Mouse (Mus musculus): ENCODE measurements around the gene Cep97. TPM values are rescaled to one million over a fixed set of nuclear protein-coding genes. Genes with fewer than 3 reads are reported as not detected.

The Cep97 gene
- polyA plus RNA-seq, 1 experiment = 20.6 TPM

GRCm38 (mm10) chr16:55938761-55939160, 4.1 kb upstream of the Cep97 start:
- no peaks in the 10 kb centered on the region for H3K36me3 ChIP-seq (ENCODE audit: control insufficient read depth, insufficient read depth, low read length, poor library complexity, severe bottlenecking)
- H3K9ac ChIP-seq (ENCODE audit: low read depth, poor library complexity, severe bottlenecking) = no peak overlapping the region
- no peak overlapping the region for H3K27ac ChIP-seq (ENCODE audit: insufficient read depth, low read length)
- no peak for TF ChIP-seq CTCF (IDR thresholded peaks at IDR 0.05; ENCODE audit: low read depth, low read length)
- TF ChIP-seq POLR2A (IDR thresholded peaks at IDR 0.05; ENCODE audit: insufficient read depth, low read length) = no peak
- TF ChIP-seq EP300 (IDR thresholded peaks at IDR 0.05; ENCODE audit: insufficient read depth, low read depth, low read length) = no peak
- no peaks in the 10 kb centered on the region for H3K9me3 ChIP-seq (replicated peaks; ENCODE audit: control insufficient read depth, insufficient read depth, low read length, poor library complexity, severe bottlenecking)
- no peaks in the 10 kb centered on the region; the same call in 1 of the 2 replicates for H3K27me3 ChIP-seq (ENCODE audit: control insufficient read depth, insufficient read depth, low read length, poor library complexity, severe bottlenecking)
- H3K4me1 ChIP-seq (ENCODE audit: control insufficient read depth, insufficient read depth, low read length) = no peaks in the 10 kb centered on the region
- H3K4me3 ChIP-seq (ENCODE audit: low read depth, low read length) = no peak overlapping the region

DNA sequence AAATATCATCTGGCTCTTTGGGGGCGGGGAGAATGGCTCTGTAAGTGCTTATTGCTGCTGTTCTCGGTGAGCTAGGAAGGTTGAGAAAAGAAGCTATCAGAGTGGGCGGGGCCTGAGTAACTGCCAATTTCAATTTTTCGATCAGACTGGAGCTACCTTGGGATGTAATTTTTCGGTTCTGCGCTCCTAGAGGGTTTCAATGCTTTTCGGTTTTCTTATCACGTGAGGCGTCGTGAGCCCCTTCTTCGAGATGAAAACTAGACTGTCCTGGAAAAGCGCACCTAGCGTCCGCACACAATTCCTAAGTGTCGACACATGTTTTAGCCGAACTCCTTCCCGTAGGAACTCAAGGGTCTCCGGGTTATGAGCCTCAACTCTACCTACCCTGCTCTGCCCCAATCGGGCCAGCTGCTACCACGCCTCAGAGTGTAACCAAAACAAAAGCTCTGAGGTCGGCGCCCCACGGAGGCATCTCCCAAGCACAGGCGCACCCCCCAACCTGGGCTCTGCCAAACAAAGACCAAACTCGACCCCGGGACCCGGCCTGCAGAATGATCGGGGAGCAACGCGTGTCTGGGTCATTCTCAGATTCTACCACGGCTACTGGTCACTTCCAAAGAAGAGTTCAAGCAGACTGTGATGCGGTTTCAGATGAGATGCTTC, 843 bp downstream of the Cep97 start:
- no peaks in the 10 kb centered on the region for H3K9me3 ChIP-seq (replicated peaks; ENCODE audit: control insufficient read depth, insufficient read depth, low read length, poor library complexity, severe bottlenecking)
- no peak overlapping the region for H3K27ac ChIP-seq (ENCODE audit: insufficient read depth, low read length)
- no peak for TF ChIP-seq CTCF (IDR thresholded peaks at IDR 0.05; ENCODE audit: low read depth, low read length)
- TF ChIP-seq EP300 (IDR thresholded peaks at IDR 0.05; ENCODE audit: insufficient read depth, low read depth, low read length) = no peak
- TF ChIP-seq POLR2A (IDR thresholded peaks at IDR 0.05; ENCODE audit: insufficient read depth, low read length) = no peak
- no peaks in the 10 kb centered on the region for H3K27me3 ChIP-seq (ENCODE audit: control insufficient read depth, insufficient read depth, low read length, poor library complexity, severe bottlenecking)
- peak overlapping the region; percentile 71 for H3K9ac ChIP-seq (ENCODE audit: low read depth, poor library complexity, severe bottlenecking)
- no peaks in the 10 kb centered on the region for H3K4me1 ChIP-seq (ENCODE audit: control insufficient read depth, insufficient read depth, low read length)
- no peaks in the 10 kb centered on the region for H3K36me3 ChIP-seq (ENCODE audit: control insufficient read depth, insufficient read depth, low read length, poor library complexity, severe bottlenecking)
- H3K4me3 ChIP-seq (ENCODE audit: low read depth, low read length) = peak overlapping the region; percentile 84

DNA sequence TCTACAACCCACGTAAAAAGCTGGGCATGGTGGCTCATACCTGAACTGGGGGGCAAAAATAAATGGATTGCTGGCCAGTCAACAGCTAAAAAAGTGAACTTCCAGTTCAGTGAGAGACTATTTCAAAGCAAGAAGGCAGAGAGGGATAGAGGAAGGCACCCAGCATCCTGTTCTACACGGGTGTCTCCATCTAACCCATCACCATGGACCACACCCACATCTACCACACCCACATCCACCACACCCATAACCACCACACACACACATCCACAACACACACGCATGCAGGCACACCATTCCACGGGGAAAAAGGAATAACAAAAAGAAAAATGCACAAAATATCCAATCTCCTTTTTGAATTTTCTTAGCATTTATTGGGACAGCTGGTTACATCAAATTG, 10.6 kb downstream of the Cep97 start:
- Histone ChIP-seq H3K4me1 (ENCODE audit: control insufficient read depth, insufficient read depth, low read length) (no peaks in the 10 kb centered on the region), H3K9ac (ENCODE audit: low read depth, poor library complexity, severe bottlenecking) (no peak overlapping the region), H3K9me3 (replicated peaks; ENCODE audit: control insufficient read depth, insufficient read depth, low read length, poor library complexity, severe bottlenecking) (no peaks in the 10 kb centered on the region), H3K36me3 (ENCODE audit: control insufficient read depth, insufficient read depth, low read length, poor library complexity, severe bottlenecking) (no peaks in the 10 kb centered on the region), H3K27me3 (ENCODE audit: control insufficient read depth, insufficient read depth, low read length, poor library complexity, severe bottlenecking) (no peaks in the 10 kb centered on the region), H3K4me3 (ENCODE audit: low read depth, low read length) (no peak overlapping the region), H3K27ac (ENCODE audit: insufficient read depth, low read length) (no peak overlapping the region)
- no peak for TF ChIP-seq POLR2A (IDR thresholded peaks at IDR 0.05; ENCODE audit: insufficient read depth, low read length)
- TF ChIP-seq CTCF (IDR thresholded peaks at IDR 0.05; ENCODE audit: low read depth, low read length) = no peak
- no peak for TF ChIP-seq EP300 (IDR thresholded peaks at IDR 0.05; ENCODE audit: insufficient read depth, low read depth, low read length)

GRCm38 (mm10) chr16:55922079-55922478, 12.6 kb downstream of the Cep97 start:
- Histone ChIP-seq H3K9me3 (replicated peaks; ENCODE audit: control insufficient read depth, insufficient read depth, low read length, poor library complexity, severe bottlenecking) (no peaks in the 10 kb centered on the region), H3K9ac (ENCODE audit: low read depth, poor library complexity, severe bottlenecking) (no peak overlapping the region), H3K4me3 (ENCODE audit: low read depth, low read length) (no peak overlapping the region), H3K4me1 (ENCODE audit: control insufficient read depth, insufficient read depth, low read length) (no peaks in the 10 kb centered on the region), H3K27ac (ENCODE audit: insufficient read depth, low read length) (no peak overlapping the region), H3K27me3 (ENCODE audit: control insufficient read depth, insufficient read depth, low read length, poor library complexity, severe bottlenecking) (no peaks in the 10 kb centered on the region), H3K36me3 (ENCODE audit: control insufficient read depth, insufficient read depth, low read length, poor library complexity, severe bottlenecking) (peaks cover 2% of the 10 kb centered on the region; the same call in 1 of the 2 replicates)
- TF ChIP-seq EP300 (IDR thresholded peaks at IDR 0.05; ENCODE audit: insufficient read depth, low read depth, low read length) (no peak), POLR2A (IDR thresholded peaks at IDR 0.05; ENCODE audit: insufficient read depth, low read length) (no peak), CTCF (IDR thresholded peaks at IDR 0.05; ENCODE audit: low read depth, low read length) (no peak)

DNA sequence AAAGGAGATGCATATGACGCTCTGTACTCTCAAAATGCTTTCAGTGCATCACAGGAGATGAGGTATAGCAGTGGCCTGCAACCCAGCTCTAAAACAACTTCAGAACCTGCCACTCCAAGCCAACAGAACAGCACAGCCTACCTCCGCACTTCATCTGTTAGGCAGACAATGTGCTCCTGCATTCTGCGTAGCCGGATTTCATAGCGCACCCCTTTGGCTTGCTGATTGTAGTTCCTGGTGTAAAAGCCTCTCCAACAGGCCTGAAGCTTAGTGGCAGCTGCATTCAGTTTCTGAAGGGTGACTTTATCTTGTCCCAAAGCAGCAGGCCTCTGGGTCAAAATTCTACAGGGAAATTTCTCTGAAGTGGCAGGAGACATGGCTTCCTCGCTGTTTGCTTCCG, 19.9 kb downstream of the Cep97 start:
- Histone ChIP-seq H3K9me3 (replicated peaks; ENCODE audit: control insufficient read depth, insufficient read depth, low read length, poor library complexity, severe bottlenecking) (no peaks in the 10 kb centered on the region), H3K4me1 (ENCODE audit: control insufficient read depth, insufficient read depth, low read length) (no peaks in the 10 kb centered on the region), H3K36me3 (ENCODE audit: control insufficient read depth, insufficient read depth, low read length, poor library complexity, severe bottlenecking) (peaks cover 2% of the 10 kb centered on the region; the same call in 1 of the 2 replicates), H3K9ac (ENCODE audit: low read depth, poor library complexity, severe bottlenecking) (no peak overlapping the region), H3K4me3 (ENCODE audit: low read depth, low read length) (no peak overlapping the region), H3K27ac (ENCODE audit: insufficient read depth, low read length) (no peak overlapping the region), H3K27me3 (ENCODE audit: control insufficient read depth, insufficient read depth, low read length, poor library complexity, severe bottlenecking) (no peaks in the 10 kb centered on the region)
- TF ChIP-seq POLR2A (IDR thresholded peaks at IDR 0.05; ENCODE audit: insufficient read depth, low read length) (no peak), CTCF (IDR thresholded peaks at IDR 0.05; ENCODE audit: low read depth, low read length) (no peak), EP300 (IDR thresholded peaks at IDR 0.05; ENCODE audit: insufficient read depth, low read depth, low read length) (no peak)

DNA sequence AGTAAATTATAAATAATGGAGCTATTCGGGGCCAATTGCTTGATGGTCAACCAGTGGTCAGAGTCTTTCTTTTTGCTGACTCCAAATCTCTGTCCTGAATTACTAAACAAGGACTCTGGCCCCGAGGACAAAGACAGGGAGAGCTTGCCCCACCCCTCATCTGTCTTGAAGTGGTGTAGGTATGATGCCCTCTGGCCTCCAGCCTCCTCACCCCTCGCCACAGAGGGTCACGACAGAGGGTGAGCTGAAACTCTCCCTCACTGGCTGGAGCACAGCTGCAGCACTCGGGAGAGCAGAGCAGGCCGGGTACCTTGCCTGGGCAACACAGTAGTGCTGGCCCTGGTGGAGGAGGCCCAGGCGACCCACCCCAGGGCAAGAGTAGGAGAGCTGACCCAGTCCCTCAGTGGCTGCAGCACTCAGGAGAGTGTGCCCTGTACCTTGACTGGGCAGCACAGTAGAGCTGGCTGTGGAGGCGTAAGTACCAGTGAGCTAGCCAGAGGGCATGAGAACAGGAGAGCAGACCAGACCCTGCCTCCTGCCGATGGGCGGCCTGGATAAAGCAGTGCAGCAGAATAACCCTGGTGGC, 24.4 kb downstream of the Cep97 start:
- TF ChIP-seq EP300 (IDR thresholded peaks at IDR 0.05; ENCODE audit: insufficient read depth, low read depth, low read length) (no peak), POLR2A (IDR thresholded peaks at IDR 0.05; ENCODE audit: insufficient read depth, low read length) (no peak), CTCF (IDR thresholded peaks at IDR 0.05; ENCODE audit: low read depth, low read length) (no peak)
- no peak overlapping the region for H3K4me3 ChIP-seq (ENCODE audit: low read depth, low read length)
- no peaks in the 10 kb centered on the region for H3K36me3 ChIP-seq (ENCODE audit: control insufficient read depth, insufficient read depth, low read length, poor library complexity, severe bottlenecking)

More for the DNA sequence above, 24.4 kb downstream of the Cep97 start:
- H3K4me1 ChIP-seq (ENCODE audit: control insufficient read depth, insufficient read depth, low read length) = no peaks in the 10 kb centered on the region
- no peaks in the 10 kb centered on the region for H3K9me3 ChIP-seq (replicated peaks; ENCODE audit: control insufficient read depth, insufficient read depth, low read length, poor library complexity, severe bottlenecking)
- H3K9ac ChIP-seq (ENCODE audit: low read depth, poor library complexity, severe bottlenecking) = no peak overlapping the region
- no peak overlapping the region for H3K27ac ChIP-seq (ENCODE audit: insufficient read depth, low read length)
- no peaks in the 10 kb centered on the region for H3K27me3 ChIP-seq (ENCODE audit: control insufficient read depth, insufficient read depth, low read length, poor library complexity, severe bottlenecking)

Data from ES-Bruce4 (cell line).